Mouse (Mus musculus) brain, embryonic 14.5 days (tissue): ENCODE results near the gene Meox1. TPM values are rescaled to one million over a fixed set of nuclear protein-coding genes. Genes with fewer than 3 reads are reported as not detected.

Experiments
- DNase-seq: peaks from one replicate; pipeline ENCODE4 v3.0.0-alpha.2; 2011; ENCODE audit warnings: low read depth
- CTCF ChIP-seq: fragments of 200-500 bp; IDR thresholded peaks from 2 replicates; pipeline ENCODE4 v1.5.1; 2012; ENCODE audit warnings: inconsistent platforms, mild to moderate bottlenecking, moderate library complexity, borderline replicate concordance; ENCODE audit not compliant: insufficient read depth, insufficient read length; ENCODE audit errors: extremely low read depth
- POLR2A ChIP-seq: fragments of 200-500 bp; IDR thresholded peaks from 2 replicates; pipeline ENCODE4 v1.6.1; 2012; ENCODE audit warnings: mild to moderate bottlenecking, inconsistent platforms, borderline replicate concordance; ENCODE audit not compliant: poor library complexity, insufficient read depth, insufficient read length, severe bottlenecking; ENCODE audit errors: extremely low read depth
- polyA plus RNA-seq: library from polyadenylated mRNA; depleted of rRNA; stranded (reverse); fragments of >200 nt; gene quantifications from 2 replicates; pipeline ENCODE4 v1.2.3, GENCODE M21; 2012

Gene Meox1
- polyA plus RNA-seq, 1 experiment, result 0.36 TPM

GRCm38 (mm10) chr11:101870067-101870765 lies 24.0 kb downstream of the Meox1 start:
- peak; percentile 70 for DNase-seq
- TF ChIP-seq CTCF (no peak), POLR2A (no peak)

DNA sequence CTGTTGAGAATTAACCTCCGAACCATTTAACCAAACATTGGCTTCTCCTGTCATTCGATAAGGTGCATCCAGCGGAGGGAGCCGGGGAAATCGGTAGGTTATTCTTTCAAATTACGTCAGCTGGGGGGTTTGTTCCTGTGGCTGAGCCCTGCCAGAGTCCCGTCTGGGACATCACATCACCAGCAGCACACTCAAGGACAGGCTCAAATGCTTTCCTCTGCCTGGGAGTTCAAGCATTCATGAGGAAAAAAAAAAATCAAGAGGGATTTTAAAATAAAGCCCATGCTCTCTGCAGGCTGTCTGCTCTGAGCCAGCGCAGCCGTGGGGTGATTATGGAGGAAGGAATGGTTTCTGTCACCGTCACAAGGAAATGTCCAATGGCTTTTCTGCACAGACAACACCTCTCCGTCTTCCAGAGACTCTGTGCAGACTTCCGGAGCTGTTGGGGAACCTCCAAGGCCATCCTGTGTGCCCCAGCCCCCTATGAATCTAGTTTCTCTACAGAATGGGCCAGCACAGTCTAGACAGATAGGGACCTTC lies 26.6 kb downstream of the Meox1 start:
- TF ChIP-seq CTCF (no peak), POLR2A (no peak)
- DNase-seq, result no peak

DNA sequence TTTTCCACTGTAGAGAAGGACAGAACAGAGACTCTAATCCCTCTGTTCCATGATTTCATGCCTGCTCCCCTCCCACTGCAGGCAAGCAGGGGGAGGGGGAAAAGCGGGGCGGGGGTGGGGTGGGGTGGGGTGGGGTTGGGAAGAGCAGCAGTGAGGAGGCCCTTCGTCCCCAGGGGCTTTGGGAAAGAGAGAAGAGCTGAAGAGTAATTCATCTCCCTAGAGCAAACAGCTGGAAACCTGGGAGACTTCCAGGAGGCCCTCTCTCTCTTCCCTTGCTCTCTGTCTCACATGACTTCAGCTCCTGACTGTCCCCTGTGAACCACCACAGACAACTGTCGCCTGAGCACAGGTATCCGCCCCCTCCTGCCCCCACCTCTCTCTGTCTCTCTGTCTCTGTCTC lies 35.4 kb downstream of the Meox1 start:
- no peak for DNase-seq
- no peak for TF ChIP-seq CTCF
- no peak for TF ChIP-seq POLR2A

DNA sequence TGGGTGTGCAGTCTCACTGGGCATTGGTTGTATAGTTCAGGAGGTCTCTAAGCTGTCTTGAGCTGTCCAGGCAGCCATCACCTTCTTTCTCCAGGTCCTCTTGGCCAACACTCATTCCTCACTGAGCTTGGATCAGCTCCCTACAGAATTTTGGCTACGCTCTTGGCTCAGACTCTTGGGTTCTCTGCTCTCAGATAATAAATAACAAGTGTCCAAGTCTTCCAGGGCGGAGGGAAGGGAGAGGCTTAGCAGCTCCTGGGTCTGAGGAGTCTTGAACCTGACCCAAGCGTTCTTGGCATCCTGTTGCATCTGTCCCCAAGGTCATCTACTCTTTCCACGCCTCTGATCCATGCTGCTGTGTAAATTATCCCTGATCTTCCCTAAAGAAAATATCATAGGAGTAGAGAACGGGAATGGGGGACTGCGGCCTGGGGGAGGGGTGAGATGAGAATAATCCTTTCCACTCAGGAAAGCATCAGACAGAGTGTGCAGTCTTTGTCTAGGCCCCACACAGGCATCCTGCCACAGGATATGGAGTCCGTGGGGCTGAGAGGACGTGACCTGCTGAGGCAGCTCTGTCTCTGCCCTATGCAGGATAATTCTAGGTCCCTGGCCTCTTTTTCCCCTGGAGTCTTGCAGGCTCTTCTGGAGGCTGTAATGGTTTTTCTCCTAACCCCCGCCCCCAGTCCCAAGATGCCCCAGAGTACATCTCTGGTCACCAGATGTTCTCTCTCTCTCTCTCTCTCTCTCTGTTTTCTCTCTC lies 38.0 kb downstream of the Meox1 start:
- TF ChIP-seq POLR2A (no peak), CTCF (no peak)
- no peak for DNase-seq

- no peak for TF ChIP-seq CTCF
- TF ChIP-seq POLR2A, result no peak
- DNase-seq, result no peak
These were observed 43.1 kb downstream of the Meox1 start for GRCm38 (mm10) chr11:101851042-101851441.

GRCm38 (mm10) chr11:101849286-101849685 lies 44.9 kb downstream of the Meox1 start:
- DNase-seq, result no peak
- TF ChIP-seq CTCF, result no peak
- no peak for TF ChIP-seq POLR2A

- no peak for TF ChIP-seq CTCF
- TF ChIP-seq POLR2A, result no peak
- no peak for DNase-seq
These were observed 46.7 kb downstream of the Meox1 start for GRCm38 (mm10) chr11:101847509-101847908.

DNA sequence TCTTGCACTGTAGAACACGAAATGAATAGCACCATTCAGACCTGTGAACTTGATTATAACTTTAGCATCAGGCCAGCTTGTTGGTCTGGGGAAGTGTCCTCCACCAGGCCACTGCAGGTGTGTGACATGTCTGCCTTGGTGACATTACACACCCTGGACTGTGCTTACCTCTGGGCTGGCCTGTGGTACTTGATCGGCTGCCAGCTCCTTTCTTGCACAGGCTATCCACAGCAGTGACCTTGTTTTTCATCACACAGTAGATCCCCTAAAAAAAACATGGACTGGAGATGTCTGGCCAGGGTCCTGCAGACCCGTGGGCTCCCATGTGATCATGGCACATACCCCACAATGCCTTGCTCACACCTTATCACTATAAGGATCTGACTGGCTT lies 51.4 kb downstream of the Meox1 start:
- no peak for TF ChIP-seq CTCF
- no peak for TF ChIP-seq POLR2A
- DNase-seq, result no peak

DNA sequence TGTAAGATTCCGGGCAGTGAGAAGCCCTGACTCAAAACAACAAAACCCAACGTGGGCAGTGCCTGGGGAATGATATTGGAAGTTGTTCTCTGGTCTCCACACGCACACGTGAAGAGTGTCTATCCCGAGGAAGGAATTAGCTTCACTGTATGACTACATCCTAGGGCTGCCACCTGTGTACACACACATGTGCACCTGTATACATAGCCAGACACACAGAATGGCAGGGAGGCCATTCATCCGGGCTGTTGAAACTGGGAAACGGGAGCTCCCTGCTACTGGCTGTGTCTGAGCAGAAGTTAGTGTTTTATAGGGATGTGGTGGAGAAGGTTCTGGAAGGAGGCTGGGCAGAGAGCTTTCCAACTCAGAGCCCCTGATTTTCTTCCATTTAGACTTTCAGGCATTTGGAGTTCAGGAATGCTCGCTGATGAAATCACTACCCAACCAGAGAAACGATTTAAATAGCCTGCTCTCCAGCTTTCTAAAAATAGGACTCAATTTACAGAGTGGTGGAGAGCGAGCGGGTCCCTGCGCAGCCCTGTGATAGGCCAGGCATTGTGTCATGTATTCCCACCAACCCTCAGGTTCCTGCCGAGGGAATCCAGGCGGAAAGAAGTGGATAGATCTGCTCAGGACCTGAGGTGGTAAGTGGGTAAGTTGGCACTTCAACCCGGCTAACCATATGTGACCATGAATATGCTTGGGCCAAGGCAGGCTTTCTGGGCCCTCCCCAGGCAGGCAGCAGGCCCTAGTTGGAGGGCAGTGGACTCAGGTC lies 52.0 kb downstream of the Meox1 start:
- TF ChIP-seq POLR2A (no peak), CTCF (no peak)
- peak; percentile 25 for DNase-seq

GRCm38 (mm10) chr11:101840405-101840804 lies 53.8 kb downstream of the Meox1 start:
- no peak for DNase-seq
- TF ChIP-seq POLR2A (no peak), CTCF (peak; percentile 14; the same call in 1 of the 2 replicates)

DNA sequence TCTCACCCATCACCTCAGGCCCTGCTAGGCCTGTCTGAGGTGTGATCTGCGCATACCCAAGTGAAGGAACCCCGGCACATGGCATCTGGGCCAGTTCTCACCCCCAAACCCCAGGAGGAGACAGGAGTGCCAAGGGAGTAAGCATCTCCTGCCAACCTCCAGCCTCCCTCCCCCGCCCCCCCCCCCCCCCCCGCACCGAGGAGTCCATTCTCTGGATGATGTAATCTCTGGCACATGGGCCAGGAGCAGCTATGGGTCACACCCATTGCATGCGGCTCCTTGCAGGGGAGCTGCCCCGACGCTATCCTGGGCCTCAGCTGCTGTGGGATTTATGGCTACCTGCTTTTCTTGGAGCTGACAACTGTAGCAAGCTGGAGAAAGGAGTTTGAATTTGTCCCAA lies 54.7 kb downstream of the Meox1 start:
- DNase-seq, result peak; percentile 47

More for the DNA sequence above, 54.7 kb downstream of the Meox1 start:
- TF ChIP-seq POLR2A (no peak), CTCF (no peak)
